Mouse (Mus musculus) right cerebral cortex, adult 18-20 months (tissue): ENCODE measurements at regions not wholly inside any gene's neighbourhood (a gene's known extent, or its start where the extent isn't known, plus 50 kb on each side); places are given as distances from the start of the nearest gene placed in this dataset.
A peak's percentile ranks its signal among the peaks of the same experiment; 100 is the strongest.
"Not testable (repeated sequence)": the region's sequence is repeated elsewhere in the genome, so short reads cannot be mapped to it uniquely, and the experiment has no call there.

Experiments
- DNase-seq: peaks from one replicate; pipeline ENCODE4 v3.0.0; 2022; ENCODE audit warnings: mixed read lengths

DNA sequence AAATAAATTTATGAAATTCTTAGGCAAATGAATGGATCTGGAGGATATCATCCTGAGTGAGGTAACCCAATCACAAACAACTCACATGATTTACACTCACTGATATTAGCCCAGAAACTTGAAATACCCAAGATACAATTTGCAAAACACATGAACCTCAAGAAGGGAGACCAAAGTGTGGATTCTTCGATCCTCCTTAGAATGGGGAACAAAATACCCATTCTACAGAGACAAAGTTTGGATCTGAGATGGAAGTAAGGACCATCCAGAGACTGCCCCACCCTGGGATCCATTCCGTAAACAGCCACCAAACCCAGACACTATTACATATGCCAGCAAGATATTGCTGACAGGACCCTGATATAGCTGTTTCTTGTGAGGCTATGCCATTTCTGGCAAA lies 971.2 kb downstream of the Agbl1 start:
- DNase-seq: not testable (repeated sequence)

DNA sequence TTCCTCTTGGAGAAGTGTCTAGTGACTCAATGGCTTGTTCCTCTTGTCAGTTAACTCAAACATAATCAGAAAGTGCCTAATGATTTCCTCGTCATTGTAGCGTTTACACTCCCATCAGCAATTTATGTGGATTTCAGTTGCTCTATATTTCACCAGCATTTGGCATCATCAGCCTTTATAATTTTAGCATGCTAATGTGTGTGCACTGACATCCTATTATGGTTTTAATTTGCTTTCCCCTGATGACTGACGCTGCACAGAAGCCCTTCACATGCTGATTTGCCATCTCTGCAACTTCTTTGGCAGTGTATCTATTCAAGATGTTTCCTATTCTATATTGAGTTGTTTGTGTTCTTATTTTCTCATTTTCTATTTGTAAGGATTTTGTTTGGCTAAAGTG lies 975.9 kb downstream of the Agbl1 start:
- DNase-seq: no peak

DNA sequence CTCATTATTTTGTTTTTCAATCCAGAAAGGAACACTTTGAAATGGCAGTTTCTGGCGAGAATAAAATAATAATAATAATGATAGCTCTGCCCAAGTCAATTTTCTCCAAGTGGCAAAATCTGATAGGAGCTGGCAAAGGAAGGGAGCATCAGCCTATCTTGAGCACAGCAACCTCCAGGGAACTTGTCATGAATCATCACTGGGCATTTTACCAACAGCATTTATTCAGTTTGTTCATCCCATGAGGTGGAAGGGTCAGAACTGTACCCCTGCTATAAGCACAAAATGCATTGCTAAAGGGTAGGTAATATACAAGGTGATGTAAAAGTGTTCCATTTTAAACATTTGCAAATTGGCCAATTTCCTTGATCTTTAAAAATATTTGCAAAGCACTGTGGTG lies 1019.7 kb downstream of the Agbl1 start:
- no peak for DNase-seq

DNA sequence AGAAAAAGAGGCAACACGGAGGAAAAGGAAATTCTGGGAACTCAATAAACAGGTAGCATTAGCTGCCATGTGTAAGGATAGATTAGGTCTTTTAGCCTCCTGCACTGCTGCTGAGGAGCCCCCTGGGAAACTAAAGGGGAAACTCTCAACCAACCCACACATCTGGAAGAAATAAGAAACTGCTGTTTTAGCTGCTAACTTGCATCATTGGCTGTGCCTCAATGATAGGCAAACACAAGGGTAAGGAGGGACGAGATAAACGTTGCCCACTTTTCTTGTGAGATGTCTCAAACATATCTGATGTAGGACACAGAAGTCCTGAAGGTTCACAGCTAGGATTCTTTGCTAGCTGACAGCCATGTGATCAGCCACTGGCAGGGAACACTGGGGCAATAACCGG lies 1058.0 kb downstream of the Agbl1 start:
- no peak for DNase-seq

DNA sequence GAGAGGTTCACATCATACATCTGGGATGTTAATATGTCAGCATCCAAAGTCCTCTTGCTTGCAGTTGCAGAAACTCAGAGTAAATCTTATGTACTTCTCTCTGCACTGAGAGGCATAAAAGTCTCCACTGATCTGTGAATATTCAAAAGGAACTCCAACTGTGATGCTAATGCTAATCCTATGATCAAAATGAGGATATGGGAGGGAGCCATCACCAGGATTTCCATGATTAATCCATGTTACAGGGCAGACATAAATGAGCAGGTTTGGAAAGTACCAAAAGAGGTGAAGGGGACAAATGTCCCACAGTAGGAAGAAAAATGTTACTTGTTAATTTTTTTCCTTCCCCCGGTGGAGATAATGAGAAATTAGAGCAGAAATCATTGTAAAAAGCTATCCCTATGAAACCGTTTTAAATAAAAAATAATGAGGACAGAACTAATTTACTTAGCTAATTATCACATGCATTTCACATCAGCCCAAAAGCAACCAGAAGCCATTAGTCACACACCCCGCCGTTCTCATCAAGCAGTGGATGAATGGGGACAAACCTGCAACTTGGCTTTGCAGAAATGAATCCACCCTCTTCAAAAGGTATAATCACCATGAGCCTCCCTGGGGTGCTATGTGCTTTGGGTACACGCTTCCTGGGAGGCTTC lies 1065.4 kb downstream of the Agbl1 start:
- no peak for DNase-seq

DNA sequence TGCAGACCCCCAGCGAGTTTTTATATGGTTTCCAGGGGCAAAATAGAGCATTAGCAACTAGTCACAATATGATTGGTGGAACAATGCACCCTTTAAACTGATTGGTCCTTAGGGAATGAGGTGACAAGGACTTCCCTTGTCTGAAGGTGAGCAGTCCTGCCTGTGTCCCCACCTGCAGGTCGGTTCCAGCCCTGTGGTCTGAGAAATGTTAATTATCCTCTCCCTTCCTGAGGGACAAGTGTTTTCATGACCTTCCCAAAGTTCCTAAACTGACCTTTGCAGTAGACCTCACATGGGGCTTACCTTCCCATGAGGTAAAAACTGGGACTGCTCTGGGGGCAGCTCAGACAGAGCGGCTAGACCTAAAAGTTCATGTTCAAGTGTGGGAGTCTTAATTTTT lies 1073.5 kb downstream of the Agbl1 start:
- DNase-seq: no peak

DNA sequence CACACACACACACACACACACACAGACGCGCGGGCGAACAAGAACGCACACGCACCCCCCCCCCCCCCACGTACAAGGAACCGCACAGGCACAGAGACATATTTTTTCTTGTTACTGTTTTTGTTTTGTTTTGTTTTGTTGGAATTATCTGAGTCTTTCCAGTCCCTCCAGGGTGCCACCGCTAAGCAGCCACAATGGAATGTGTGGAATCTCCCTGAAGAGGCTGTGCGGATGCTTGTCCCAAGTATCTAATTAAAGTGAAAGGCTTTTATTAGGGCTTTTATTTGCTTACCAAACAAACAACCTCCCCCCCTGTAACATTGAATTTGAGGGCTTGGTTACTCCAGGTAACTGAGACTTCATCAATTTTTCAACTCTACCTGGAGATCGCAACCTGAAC lies 1074.2 kb downstream of the Agbl1 start:
- DNase-seq: no peak

DNA sequence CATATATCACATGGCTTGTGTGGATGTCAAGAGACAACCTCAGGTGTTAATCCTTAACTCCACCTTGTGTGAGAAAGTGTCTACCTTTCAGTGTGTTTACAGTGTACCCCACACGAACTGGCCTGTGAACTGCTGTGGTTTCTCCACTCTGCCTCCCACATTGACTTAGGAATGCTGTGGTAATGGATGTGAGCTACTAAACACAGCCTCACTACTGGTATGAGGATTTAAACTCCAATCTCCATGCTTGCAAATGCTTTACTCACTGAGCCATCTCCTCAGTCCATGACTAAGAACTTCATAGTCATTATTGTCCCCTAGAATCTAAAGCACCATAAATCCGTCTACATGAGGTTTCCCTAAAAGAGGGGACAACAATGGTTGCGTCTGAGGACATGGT lies 1075.8 kb downstream of the Agbl1 start:
- no peak for DNase-seq

DNA sequence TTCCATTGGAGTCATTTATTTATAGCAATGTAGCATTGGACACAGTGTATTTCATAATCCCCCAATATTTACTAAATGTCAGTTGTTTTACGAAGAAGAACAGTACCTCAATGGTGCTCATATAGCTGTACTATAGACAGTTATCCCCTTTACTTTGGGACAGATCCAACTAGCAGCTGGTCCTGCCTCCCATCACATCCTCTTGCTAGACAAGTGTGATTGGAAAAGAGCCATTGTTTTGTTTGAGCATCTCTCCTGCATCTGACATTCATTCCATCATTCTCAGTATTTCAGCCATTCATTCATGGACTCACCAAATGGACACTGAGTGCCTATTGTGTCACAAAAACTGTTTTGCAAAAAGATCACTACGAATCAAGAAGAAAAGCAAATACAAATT lies 1082.0 kb downstream of the Agbl1 start:
- no peak for DNase-seq

DNA sequence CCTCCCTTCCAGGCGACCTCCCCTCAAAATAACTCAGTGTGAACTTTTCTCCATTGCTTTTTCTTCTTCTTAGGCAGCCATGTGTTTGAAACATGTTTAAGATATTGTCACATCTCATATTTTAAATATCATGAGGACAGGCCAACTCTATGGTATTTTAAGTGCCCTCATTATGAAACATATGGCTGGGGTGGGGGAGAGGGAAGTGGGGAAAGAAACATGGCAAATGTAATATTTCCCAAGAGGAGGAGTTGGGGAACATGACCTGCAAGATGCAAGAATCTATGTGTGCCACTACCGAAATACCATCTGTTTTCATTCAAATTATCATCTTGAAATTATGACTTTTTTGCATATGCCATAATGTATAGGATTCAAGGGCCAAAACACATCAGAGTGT lies 1095.5 kb downstream of the Agbl1 start:
- no peak for DNase-seq

DNA sequence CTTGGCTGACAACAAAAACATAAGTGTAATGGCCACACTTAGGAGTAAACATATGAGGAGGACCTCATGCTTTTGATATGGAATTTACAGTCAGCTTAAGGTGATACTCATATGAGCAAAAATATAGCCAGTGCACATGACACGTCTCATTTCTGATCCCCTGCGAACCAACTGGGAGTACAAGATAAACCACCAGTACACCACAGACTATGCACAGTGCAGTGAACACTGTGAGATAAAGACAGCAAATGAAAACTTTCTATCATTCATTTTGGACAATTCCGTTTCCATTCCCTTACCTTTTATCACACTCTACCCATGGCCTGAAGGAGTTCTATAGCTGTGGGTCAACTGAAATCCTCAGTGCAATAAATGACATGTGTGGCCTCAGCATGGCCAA lies 1097.1 kb downstream of the Agbl1 start:
- DNase-seq: no peak

DNA sequence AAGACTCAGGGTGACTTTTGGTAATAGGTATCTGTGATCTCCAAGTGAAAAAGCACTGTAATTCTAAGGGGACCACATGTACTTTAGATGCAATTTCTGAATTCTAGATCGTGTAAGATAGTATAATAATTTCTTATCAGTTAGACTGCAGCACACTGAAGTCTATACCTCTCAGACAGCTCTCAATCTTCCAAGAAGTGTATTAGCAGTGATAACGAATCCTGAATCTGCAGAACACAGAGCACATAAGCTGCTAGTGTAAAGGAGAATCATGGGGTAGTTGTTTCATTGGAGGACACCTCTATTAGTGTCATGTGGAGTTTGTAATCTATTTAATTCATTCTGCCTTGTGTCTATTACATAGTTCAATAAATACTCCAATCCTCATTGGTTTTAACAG lies 1097.8 kb downstream of the Agbl1 start:
- no peak for DNase-seq

DNA sequence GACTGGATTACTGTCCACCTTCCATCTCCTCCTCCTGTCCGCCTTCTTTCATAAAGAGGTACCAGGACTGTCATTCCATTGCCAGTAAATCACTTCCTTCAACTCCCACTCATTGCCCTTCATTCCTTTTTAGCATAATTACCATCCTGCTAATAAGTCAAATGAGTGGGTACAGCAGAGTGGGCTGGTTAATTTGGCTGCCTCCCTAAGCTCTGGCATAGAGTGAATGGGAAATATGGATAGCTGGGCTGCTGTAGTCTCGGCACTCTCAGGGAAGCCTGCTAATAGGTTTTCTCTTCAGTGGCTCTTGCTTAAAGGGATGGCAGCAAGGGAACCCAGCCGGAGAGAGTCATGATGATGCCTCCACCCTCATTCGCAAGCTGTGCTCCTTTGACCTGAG lies 1108.9 kb downstream of the Agbl1 start:
- peak; percentile 3 for DNase-seq
